Mouse (Mus musculus): ENCODE results near the gene Kcnh2.
A peak's percentile ranks its signal among the peaks of the same experiment; 100 is the strongest.

Kcnh2 gene

GRCm38 (mm10) chr5:24319776-24320466, 31.5 kb downstream of the Kcnh2 start:
- DNase-seq (ENCODE audit: low read depth, low spot score): peak; percentile 36

DNA sequence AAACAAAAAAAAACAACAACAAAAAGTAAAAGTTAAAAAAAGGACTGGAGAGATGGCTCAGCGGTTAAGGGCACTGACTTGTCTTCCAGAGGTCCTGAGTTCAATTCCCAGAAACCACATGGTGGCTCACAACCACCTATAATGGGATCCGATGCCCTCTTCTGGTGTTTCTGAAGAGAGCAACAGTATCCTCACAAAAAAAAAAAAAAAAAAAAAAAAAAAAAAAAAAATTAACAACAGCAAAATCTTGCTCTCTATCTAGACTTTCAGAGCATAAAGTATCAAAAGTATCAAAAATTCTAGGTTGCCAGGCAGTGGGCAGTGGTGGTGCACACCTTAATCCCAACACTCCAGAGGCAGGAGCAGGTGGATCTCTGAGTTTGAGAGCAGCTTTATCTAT, 42.2 kb downstream of the Kcnh2 start:
- no peak for DNase-seq (ENCODE audit: low read depth, low spot score)

GRCm38 (mm10) chr5:24308621-24309020, 42.8 kb downstream of the Kcnh2 start:
- no peak for DNase-seq (ENCODE audit: low read depth, low spot score)

GRCm38 (mm10) chr5:24307118-24307777, 44.2 kb downstream of the Kcnh2 start:
- no peak for DNase-seq (ENCODE audit: low read depth, low spot score)

DNA sequence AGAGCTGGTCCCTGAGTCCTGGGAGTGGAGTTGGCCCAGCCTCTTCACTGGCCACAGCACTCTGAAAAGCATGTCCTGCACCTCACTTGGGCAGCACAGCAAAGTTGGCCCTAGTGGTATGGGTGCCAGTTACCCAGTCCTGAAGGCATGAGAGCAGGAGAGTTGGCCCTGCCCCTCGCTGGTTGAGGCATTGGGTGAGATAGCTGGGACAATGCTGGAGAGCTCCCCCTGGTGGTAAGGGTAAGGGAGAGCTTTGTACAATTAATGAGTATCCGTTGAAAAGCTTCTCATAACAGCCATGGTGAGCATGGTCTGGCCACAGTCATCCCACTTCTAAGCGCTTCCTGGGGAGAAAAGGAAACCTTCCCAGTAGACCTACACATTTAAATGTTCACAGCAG, 48.2 kb downstream of the Kcnh2 start:
- peak; percentile 37 for DNase-seq (ENCODE audit: low read depth, low spot score)

GRCm38 (mm10) chr5:24299845-24300589, 51.4 kb downstream of the Kcnh2 start:
- DNase-seq (ENCODE audit: low read depth, low spot score): no peak

DNA sequence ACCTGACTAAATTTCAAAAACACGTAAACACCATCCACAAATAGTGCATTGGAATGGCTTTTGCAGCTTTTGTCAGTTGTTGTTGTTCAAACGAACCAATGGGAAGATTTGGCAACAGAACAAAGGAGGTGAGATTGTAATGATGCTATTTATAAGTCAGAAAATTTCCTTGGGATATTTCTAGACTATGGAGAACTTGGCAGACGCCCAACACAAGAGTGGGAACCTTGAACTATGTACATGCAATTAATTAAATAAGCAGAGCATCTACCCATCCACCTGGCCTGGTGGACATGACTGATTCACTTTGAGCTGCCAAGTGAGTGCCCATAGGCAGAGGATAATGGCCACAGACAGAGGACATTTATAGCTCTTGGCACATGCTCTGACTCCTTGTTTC, 59.5 kb downstream of the Kcnh2 start:
- no peak for DNase-seq (ENCODE audit: low read depth, low spot score)

GRCm38 (mm10) chr5:24286221-24286970, 65.0 kb downstream of the Kcnh2 start:
- no peak for DNase-seq (ENCODE audit: low read depth, low spot score)

DNA sequence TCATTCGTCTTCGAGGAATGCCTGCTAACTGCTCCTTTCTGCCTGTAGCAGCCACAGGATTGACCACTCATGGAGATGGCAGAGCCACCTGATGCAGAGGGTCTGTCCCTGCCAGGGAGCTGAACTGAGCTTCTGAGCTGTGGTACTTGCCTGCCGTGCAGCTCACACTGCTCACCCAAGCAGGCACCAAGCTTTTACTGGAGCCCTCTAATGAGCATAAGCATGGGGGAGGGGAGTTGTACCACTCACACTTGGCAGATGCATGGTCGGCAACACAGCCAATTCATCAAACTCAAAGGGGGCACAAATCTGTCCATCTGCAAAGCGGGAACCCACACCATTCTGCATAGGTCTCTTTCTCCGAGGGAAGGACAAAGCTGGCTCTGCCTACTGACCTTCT, 67.3 kb downstream of the Kcnh2 start:
- no peak for DNase-seq (ENCODE audit: low read depth, low spot score)

GRCm38 (mm10) chr5:24283181-24283580, 68.2 kb downstream of the Kcnh2 start:
- no peak for DNase-seq (ENCODE audit: low read depth, low spot score)

DNA sequence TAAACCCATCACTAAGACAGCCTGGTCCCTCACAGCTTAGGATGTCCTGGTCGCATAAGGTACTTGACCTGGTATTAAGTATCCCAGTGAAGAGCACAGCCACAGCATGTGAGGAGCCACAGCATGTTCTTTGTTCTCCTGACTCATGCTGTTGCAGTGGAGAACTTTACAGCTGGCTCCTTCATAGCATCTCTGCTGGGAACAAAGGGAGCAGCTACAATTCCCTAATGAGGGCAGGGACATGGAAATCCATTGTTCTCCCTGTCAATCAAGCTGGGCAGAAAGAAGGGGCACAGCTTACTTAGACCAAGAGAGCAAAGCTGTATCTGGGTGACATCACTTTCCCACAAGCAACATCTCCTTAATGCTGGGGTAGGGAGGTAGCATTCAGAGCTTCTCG, 70.9 kb downstream of the Kcnh2 start:
- DNase-seq (ENCODE audit: low read depth, low spot score): no peak

- no peak for DNase-seq (ENCODE audit: low read depth, low spot score)
Measured at GRCm38 (mm10) chr5:24279527-24279926, 71.9 kb downstream of the Kcnh2 start.

GRCm38 (mm10) chr5:24278206-24278605, 73.2 kb downstream of the Kcnh2 start:
- no peak for DNase-seq (ENCODE audit: low read depth, low spot score)

GRCm38 (mm10) chr5:24273683-24274621, 77.5 kb downstream of the Kcnh2 start:
- DNase-seq (ENCODE audit: low read depth, low spot score): no peak

DNA sequence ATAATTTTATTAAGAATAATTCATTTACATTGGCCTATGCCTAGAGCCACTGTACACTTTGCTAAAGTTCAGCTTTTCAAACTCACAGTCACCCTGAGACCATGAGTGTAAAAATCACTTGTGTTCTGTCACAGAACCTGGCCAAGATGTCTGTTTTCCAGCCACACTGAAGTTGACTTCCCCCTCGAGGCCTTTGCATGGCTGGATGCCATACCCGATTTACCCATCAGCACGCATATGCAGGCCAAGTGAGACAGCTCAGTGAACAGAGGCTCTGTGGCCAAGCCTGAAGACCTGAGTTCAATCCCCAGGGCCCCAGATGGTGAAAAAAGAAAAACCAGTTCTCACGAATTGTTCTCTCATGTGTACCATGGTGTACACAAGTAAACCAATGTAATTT, 80.5 kb downstream of the Kcnh2 start:
- no peak for DNase-seq (ENCODE audit: low read depth, low spot score)

Data from A20 (cell line).